Mouse (Mus musculus): ENCODE measurements around the gene Zkscan16.

Zkscan16 gene

DNA sequence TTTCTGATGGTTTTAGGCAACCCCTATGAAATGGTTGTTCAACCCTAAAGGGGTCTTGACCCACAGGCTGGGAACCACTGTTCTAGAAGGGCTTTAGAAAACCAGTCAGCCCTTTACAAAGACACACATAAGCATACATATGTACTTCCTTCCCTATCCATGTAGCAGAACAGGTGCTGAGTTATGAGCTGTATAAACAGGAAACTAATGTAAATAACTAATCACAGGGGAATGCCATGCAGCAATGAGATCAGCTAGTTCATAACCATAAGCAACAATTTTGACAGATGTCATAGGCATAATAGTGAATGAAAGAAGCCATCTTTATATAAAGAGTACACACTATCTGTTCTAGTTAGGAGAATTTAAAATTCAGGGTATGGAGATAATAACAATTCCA is 1.8 kb upstream of the Zkscan16 start:
- no peak for DNase-seq

GRCm38 (mm10) chr4:58942942-58943341 is 486 bp upstream of the Zkscan16 start:
- DNase-seq: no peak

GRCm38 (mm10) chr4:58944206-58944553 is 752 bp downstream of the Zkscan16 start:
- no peak for DNase-seq

GRCm38 (mm10) chr4:58944695-58945094 is 1.3 kb downstream of the Zkscan16 start:
- no peak for DNase-seq

DNA sequence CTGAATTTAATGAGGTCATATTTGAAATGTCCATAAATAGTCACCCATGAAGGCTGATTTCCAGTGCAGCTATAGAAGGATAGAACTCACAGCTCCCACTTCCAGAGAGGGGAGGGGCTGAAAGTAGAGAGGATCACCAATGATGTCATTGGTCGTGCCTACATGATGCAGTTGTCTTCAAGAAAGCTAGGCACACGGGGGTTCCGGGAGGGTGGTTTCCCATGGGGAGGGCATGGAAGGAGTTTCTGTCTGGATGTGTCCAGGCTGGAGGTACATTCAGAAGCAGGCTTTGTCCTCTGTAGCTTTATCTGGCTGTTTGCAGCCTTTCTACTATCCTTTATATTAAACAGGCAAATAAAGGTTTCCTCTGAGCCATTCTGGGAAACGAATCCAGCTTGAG is 5.0 kb downstream of the Zkscan16 start:
- DNase-seq: no peak

DNA sequence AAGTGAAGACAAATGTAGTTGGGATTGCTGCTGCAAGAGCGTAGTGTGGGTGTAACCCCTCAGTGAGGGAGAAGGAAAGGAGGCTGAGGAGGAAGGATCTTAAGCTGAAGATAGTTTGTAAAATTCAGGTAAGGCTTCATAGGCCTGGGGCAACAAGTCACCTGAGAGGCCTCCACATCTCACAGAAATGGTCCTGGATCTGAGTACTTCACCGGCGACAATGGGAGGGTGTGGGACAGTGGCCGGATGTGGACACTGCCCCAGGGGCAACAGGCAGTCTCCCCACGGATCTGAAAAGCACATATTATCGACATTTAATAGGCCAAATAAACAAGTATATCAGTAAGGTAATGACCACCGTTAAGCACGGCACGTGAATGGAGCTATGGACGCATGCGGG is 9.2 kb downstream of the Zkscan16 start:
- DNase-seq: no peak

GRCm38 (mm10) chr4:58961719-58962118 is 18.3 kb downstream of the Zkscan16 start:
- no peak for DNase-seq

- no peak for DNase-seq
Measured at GRCm38 (mm10) chr4:58963271-58963670, 19.8 kb downstream of the Zkscan16 start.

- DNase-seq: no peak
Measured at GRCm38 (mm10) chr4:58965136-58965535, 21.7 kb downstream of the Zkscan16 start.

GRCm38 (mm10) chr4:58970678-58971077 is 27.2 kb downstream of the Zkscan16 start:
- DNase-seq: no peak

DNA sequence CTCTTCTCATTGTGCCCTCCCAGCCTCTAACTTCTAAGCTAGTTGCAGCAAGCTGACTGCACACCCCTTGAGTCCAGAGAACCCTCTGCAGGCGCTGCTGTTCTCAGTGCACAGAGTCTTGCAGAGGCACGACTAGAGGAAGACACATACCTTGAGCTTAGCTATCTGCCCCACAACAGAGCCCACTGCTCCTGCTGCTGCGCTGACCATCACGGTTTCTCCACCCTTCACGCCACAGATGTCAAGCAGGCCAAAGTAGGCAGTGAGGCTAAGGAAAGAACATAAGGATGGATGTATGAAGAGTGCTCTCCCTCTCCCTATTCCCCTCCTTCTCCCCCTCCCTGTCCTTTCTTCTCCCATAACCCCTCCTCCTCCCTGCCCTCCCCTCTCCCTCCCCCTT is 32.3 kb downstream of the Zkscan16 start:
- no peak for DNase-seq

DNA sequence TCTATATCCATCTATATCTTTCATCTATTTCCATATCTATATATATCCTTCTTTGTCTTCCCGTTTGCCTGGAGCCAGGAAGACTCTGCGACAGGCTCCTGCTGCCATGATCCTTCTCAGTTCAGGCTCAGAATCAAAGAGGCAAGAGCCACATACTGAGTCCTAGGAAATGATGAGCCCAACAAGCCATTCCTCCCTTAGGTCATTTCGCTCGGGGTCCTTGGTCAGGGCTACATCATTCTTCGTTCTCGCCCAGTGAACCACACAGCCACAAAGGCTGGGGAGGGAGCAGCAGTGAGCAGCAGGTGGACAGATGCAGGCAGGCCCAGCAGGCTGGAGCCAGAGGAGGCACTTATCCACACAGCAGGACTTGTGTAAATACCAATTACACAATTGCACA is 38.0 kb downstream of the Zkscan16 start:
- DNase-seq: no peak

- no peak for DNase-seq
Measured at GRCm38 (mm10) chr4:58982806-58983205, 39.4 kb downstream of the Zkscan16 start.

DNA sequence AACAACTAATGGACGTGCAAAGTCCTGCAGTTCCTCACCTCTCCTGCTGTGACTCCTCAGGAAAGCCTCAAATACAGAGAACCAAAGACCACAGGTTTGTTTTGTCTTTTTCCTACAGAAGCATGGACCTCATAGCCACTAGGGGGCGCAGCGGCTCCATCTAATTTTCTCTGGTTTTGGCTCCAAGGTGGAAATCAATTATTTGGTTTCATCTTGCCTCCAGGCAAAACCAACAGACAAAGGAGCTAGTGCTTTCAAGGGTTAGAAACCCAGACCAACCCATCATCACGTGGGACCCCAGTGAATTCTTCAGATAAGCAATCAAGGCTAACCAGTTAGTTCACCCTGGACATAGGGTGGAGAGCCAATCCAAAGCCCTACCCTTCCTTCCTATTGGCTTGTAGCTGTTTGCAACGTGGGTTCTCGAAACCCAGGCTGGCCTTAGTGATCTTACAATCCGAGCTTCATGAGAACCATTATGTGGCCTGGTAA is 41.8 kb downstream of the Zkscan16 start:
- peak; percentile 82 to 83 for DNase-seq

GRCm38 (mm10) chr4:58986540-58987190 is 43.2 kb downstream of the Zkscan16 start, which contains the start of gene Ptgr1:
Gene Ptgr1 (minus strand): TSS chr4:58987119.
- peak; percentile 77 to 84 for DNase-seq

- no peak for DNase-seq
Measured at GRCm38 (mm10) chr4:58989303-58989898, 46.0 kb downstream of the Zkscan16 start.

DNA sequence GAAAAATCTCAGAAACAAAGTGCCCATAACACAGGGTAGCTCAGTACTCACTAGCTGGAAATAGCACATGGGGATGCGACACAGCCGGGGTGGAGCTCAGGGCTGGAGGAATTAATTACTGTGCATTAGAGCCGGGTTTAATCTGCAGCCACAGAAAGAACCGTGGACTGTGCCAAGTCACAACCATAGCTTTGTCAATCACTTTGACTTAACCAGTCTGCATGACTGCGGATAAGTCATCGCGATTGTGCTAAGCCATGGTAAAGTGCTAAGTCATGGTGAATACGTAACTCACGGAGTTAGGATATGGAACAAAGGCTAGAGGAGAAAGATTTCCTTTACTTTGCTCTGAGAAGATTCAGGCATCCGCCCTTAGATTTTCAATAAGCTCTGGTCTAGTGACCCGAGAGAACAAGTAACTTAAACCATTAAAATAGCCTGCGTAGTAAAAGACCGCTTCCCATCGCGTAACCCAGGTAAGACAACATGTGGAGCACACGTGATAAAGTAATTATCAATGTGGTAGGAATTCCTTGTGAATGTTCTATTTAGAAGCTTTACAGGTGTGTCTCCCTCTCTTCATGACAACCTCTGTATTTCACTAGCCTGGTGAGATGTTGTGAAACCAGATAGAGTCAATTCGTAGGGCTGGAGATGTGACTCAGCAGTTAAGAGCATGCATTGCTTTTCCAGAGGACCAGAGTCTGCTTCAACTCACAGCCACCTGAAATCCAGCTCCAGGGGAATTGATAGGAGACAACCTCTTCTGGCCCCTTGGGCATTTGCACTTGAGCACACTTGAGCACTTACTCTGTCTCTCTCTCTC is 47.4 kb downstream of the Zkscan16 start:
- no peak for DNase-seq

- DNase-seq: no peak
Measured at GRCm38 (mm10) chr4:58992195-58992594, 48.8 kb downstream of the Zkscan16 start.

DNA sequence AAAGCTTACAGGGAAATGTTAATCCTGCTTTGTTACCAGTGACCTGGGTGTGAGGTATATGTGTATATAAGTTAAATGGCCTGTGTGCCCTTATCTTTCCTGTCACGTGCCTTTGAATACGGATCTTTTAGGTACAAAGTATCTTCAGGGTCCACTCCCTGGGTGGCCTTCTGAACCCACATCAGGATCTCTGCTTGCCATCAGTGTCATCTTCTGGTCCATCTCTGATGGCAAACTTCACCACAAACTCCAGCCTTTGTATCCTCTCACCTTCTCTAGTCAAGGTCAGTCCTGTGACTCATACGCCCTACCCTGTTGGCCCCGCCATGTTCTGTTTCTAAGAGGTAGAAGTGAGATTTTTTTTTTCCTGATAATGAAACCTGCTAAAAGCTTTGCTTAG is 51.3 kb downstream of the Zkscan16 start, which contains the start of gene Dnajc25:
Gene Dnajc25, plus strand, starts transcription at position 301 of the 400 bp plus-strand sequence.
- DNase-seq: no peak

GRCm38 (mm10) chr4:58995251-58995693 is 51.8 kb downstream of the Zkscan16 start:
- no peak for DNase-seq

GRCm38 (mm10) chr4:58997081-58997480 is 53.7 kb downstream of the Zkscan16 start:
- DNase-seq: no peak

GRCm38 (mm10) chr4:58998688-58999087 is 55.3 kb downstream of the Zkscan16 start:
- no peak for DNase-seq

DNA sequence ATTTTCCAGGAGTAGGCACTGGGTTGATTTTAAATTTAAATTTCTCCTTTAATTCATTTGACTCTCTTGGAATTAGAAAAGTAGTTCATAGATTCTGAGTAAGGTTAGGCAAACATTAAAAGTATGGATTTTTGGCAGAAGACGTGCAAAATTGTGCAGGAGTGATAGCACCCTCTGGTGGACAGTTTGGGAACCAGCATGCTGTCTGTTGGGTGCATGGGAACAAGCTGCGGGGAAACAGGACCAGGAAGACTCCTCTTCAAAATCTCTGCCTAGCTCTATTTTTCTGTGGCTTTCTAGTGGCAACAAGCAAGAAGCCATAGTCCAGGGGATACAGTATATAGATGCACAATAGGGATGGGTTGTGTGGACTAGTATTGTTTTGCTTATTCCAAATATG is 56.3 kb downstream of the Zkscan16 start:
- peak; percentile 77 to 85 for DNase-seq

- DNase-seq: peak in 1 of 2 experiments; percentile 41
Measured at GRCm38 (mm10) chr4:59000614-59001013, 57.2 kb downstream of the Zkscan16 start.

Data from cerebellum, postnatal 25 days (tissue).